Mouse (Mus musculus) cerebellum, adult 2 months (tissue): ENCODE measurements around the gene Spats2.

Source experiments
- CTCF ChIP-seq: fragments of 200-500 bp; IDR thresholded peaks from 2 replicates; pipeline ENCODE4 v1.5.1; 2011; ENCODE audit warnings: low read depth, mild to moderate bottlenecking, control low read depth, low read length, moderate library complexity, borderline replicate concordance; ENCODE audit not compliant: insufficient read depth
- POLR2A ChIP-seq: fragments of 200-500 bp; IDR thresholded peaks from 2 replicates; pipeline ENCODE4 v1.6.1; 2011; ENCODE audit warnings: low read length, control low read depth, borderline replicate concordance; ENCODE audit not compliant: insufficient read depth

- TF ChIP-seq CTCF (peak; percentile 25; the same call in 1 of the 2 replicates), POLR2A (no peak)
Measured at GRCm38 (mm10) chr15:99113396-99113975, 12.2 kb upstream of the Spats2 start.
